Mouse (Mus musculus) lung, embryonic 14.5 days (tissue): ENCODE data around the gene Chn2. TPM values are rescaled to one million over a fixed set of nuclear protein-coding genes. Genes with fewer than 3 reads are reported as not detected.

Experiments
- ATAC-seq: fragments of 200-750 bp; cut with Nextera tagmentation; 2 replicates; pipeline ENCODE4 v1.8.0; 2017; ENCODE audit warnings: mild to moderate bottlenecking, moderate TSS enrichment, moderate library complexity; ENCODE audit not compliant: insufficient read depth
- DNase-seq: peaks from one replicate; pipeline ENCODE4 v3.0.0-alpha.2; 2015
- H3K27ac ChIP-seq: fragments of 300-500 bp; sonication (generic); 2 replicates; pipeline ENCODE4 v1.5.1; 2014; ENCODE audit warnings: low read depth, mild to moderate bottlenecking, moderate library complexity
- H3K27me3 ChIP-seq: fragments of 300-500 bp; sonication (generic); 2 replicates; pipeline ENCODE4 v1.6.1; 2014; ENCODE audit warnings: low read length, control low read depth; ENCODE audit not compliant: insufficient read depth
- H3K36me3 ChIP-seq: fragments of 300-500 bp; sonication (generic); 2 replicates; pipeline ENCODE4 v1.6.1; 2014; ENCODE audit warnings: control low read depth; ENCODE audit not compliant: insufficient read depth
- H3K4me1 ChIP-seq: fragments of 300-500 bp; sonication (generic); 2 replicates; pipeline ENCODE4 v1.6.1; 2014; ENCODE audit warnings: antibody characterized with exemption, control low read depth; ENCODE audit not compliant: insufficient read depth
- H3K4me2 ChIP-seq: fragments of 300-500 bp; sonication (generic); 2 replicates; pipeline ENCODE4 v1.6.1; 2014; ENCODE audit warnings: mild to moderate bottlenecking
- H3K4me3 ChIP-seq: fragments of 300-500 bp; sonication (generic); 2 replicates; pipeline ENCODE4 v1.5.1; 2014; ENCODE audit warnings: low read depth, low read length
- H3K9ac ChIP-seq: fragments of 300-500 bp; sonication (generic); 2 replicates; pipeline ENCODE4 v1.6.1; 2014
- H3K9me3 ChIP-seq: fragments of 300-500 bp; sonication (generic); 2 replicates; pipeline ENCODE4 v1.6.1; 2016; ENCODE audit warnings: low read depth, low read length, control low read depth
- CTCF ChIP-seq: IDR thresholded peaks from 2 replicates; pipeline ENCODE4 v1.5.1; 2016; ENCODE audit warnings: antibody characterized with exemption, low read depth
- WGBS: fragments of 180-500 bp; shearing (Covaris S2); extraction: QIAGEN DNeasy Blood & Tissue Kit; methylation state at CpG from one replicate; pipeline ENCODE4 v1.1.7; 2014; 5-methylcytosine and 5-hydroxymethylcytosine counted together
- polyA plus RNA-seq: library from polyadenylated mRNA; unstranded; fragments of >200 nt; fragmentation: Nextera tagmentation; extraction: Ambion mirVana; gene quantifications from 2 replicates; pipeline ENCODE4 v1.2.1, GENCODE M21; 2014

Gene Chn2
- polyA plus RNA-seq, 1 experiment from 2014 or later = 18.1 TPM

DNA sequence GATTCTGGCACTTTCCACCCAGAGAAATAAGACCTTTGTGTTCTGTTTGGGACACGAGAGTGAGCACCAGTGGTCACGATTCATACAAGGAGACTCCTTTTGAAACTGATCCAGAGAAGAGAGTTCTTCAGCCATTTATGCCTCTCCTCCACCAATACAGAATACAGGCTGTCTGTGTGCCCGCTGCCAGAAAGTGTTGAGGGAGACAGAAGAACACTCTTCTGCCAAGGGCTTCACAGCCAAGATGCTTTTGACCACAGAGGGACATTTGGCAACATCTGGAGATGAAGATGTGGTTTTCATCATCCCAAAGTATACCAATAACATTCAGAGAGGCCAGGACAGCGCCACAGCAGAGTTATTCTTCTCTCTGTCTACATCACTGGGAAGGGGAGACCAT, 237.9 kb downstream of the Chn2 start:
- H3K27ac ChIP-seq = no peak overlapping the region; the same call in 1 of the 2 replicates
- no peak for DNase-seq
- H3K4me1 ChIP-seq = peaks cover 18% of the 10 kb centered on the region; the same call in 1 of the 2 replicates

DNA sequence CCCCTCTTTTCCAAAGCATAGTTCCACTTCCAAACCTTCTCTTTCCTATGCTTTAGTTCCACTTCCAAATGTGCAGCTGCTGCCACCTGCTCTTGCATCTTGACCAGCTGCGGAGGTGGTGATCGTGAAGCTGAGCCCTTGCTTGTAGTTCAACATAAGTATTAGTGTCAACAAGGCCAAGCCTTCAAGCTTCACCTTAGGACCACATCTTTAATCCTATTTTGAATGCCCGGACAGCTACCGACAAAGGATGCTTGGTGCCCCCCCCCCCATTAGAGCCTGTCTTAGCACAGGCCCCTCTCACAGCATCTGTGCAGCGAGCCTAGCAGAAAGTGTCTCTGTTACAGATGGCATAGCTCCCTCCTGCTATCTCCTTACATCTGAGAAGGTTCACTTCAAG, 238.5 kb downstream of the Chn2 start:
- WGBS = 46% methylated on average over 5 of the region's 5 CpGs
- H3K4me3 ChIP-seq = no peak overlapping the region
- no peak overlapping the region for H3K9ac ChIP-seq
- no peak for DNase-seq
- H3K4me1 ChIP-seq = peaks cover 16% of the 10 kb centered on the region; the same call in 1 of the 2 replicates
- H3K27ac ChIP-seq = no peak overlapping the region
- no peaks in the 10 kb centered on the region for H3K9me3 ChIP-seq
- TF ChIP-seq CTCF = no peak
- ATAC-seq = no peak
- H3K36me3 ChIP-seq = no peaks in the 10 kb centered on the region
- no peaks in the 10 kb centered on the region for H3K27me3 ChIP-seq
- no peak overlapping the region for H3K4me2 ChIP-seq

More for the DNA sequence above, 237.9 kb downstream of the Chn2 start:
- Histone ChIP-seq H3K27me3 (no peaks in the 10 kb centered on the region), H3K9ac (no peak overlapping the region), H3K9me3 (no peaks in the 10 kb centered on the region), H3K4me2 (no peak overlapping the region), H3K36me3 (no peaks in the 10 kb centered on the region), H3K4me3 (no peak overlapping the region)
- TF ChIP-seq CTCF = no peak
- WGBS = 73% methylated on average over 4 of the region's 4 CpGs
- no peak for ATAC-seq

DNA sequence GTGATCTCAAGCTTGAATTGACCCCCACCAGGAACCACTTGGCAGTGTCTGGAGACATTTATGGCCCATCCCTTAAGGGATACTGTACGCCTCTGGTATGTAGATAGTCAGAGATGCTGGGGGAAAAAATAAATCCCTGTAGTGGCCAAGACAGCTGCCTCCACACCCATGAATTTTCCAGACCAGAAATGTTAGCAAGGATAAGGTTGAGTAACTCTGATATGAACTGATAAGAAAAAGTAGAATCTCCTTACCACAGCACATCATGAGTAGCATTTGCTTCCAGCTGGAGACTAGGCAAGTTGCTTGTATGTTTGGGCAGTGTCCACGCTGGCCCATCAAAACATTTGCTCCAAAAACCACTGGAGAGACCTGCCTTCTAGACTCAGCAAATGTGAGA, 239.3 kb downstream of the Chn2 start:
- Histone ChIP-seq H3K27me3 (no peaks in the 10 kb centered on the region), H3K36me3 (no peaks in the 10 kb centered on the region), H3K9me3 (no peaks in the 10 kb centered on the region), H3K27ac (no peak overlapping the region), H3K4me1 (peaks cover 8% of the 10 kb centered on the region; the same call in 1 of the 2 replicates), H3K9ac (no peak overlapping the region), H3K4me3 (no peak overlapping the region), H3K4me2 (no peak overlapping the region)
- DNase-seq (no peak), ATAC-seq (no peak)
- WGBS = 66% methylated on average over 2 of the region's 2 CpGs
- no peak for TF ChIP-seq CTCF

DNA sequence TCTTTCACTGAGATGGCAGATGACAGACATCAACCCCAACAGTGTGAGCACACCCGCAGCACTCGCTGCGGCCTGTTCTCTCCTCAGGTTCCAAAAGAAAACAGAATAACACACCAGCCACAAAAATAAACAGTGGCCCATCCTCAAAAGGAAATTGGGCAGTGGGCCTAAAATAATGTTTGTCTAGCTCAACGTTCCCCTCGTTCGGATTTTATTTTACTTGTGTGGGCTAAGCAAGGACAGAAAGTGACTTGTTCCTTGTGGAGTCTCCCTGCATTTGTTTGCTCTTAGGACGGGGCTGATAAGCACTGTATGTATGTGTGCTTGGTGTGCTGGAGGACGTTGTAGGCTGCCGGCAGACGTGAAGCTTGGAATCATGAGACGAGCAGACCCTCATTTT, 240.0 kb downstream of the Chn2 start:
- DNase-seq (peak; percentile 72), ATAC-seq (peak; percentile 69; the same call in 1 of the 2 replicates)
- H3K27ac ChIP-seq = 0 out of 2 replicates have a peak overlapping the region, but pooled peaks have one; percentile 0

DNA sequence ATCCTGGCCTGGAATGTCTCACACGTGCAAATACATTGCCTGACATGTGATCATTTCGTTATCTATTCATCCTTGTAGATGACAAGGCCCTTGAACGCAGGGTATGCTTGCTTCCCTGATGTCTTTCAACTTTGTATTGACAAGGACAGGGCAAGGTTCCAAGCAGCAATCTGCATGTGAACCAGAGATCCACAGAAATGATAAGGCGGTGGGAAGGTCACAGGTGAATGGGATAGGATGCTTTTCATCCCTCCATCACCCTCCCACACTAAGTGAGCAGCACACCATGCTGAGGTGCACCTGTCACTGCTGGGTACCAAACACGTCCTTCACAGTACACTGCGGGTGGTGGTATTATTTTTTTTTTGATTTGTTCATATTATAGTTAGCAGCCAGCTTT, 240.9 kb downstream of the Chn2 start:
- H3K4me1 ChIP-seq = peaks cover 4% of the 10 kb centered on the region; the same call in 1 of the 2 replicates
- ATAC-seq = no peak
- H3K27ac ChIP-seq = no peak overlapping the region
- no peaks in the 10 kb centered on the region for H3K36me3 ChIP-seq
- H3K27me3 ChIP-seq = no peaks in the 10 kb centered on the region
- no peak overlapping the region for H3K4me2 ChIP-seq
- 74% methylated on average over 6 of the region's 6 CpGs for WGBS
- DNase-seq = no peak
- no peaks in the 10 kb centered on the region for H3K9me3 ChIP-seq
- no peak overlapping the region for H3K4me3 ChIP-seq
- TF ChIP-seq CTCF = no peak
- no peak overlapping the region for H3K9ac ChIP-seq

More for the DNA sequence above, 240.0 kb downstream of the Chn2 start:
- Histone ChIP-seq H3K27me3 (no peaks in the 10 kb centered on the region), H3K4me3 (no peak overlapping the region), H3K9ac (no peak overlapping the region), H3K36me3 (no peaks in the 10 kb centered on the region), H3K4me1 (peaks cover 4% of the 10 kb centered on the region; the same call in 1 of the 2 replicates), H3K9me3 (no peaks in the 10 kb centered on the region), H3K4me2 (no peak overlapping the region)
- WGBS = 16% methylated on average over 11 of the region's 11 CpGs
- no peak for TF ChIP-seq CTCF

DNA sequence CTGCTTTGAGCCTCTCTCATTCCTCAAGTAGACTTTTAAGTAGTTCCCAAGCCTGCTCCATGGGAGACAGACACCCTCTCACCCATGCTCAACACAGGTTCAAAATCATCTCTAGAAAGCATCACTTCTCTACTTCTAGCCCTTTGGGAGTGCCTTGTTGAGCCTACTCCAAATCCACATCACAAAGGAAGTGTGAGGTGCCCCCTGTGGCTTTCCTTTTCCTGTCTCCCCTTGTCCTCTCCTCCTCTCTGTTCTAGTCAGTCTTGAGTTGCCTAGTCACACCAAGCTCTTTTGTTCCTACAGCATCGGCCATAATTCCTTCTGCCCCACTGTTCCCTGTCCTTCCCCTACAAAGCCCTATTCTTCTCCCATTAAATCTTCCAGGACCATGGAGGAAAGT, 243.9 kb downstream of the Chn2 start:
- no peak for DNase-seq
- H3K36me3 ChIP-seq = no peaks in the 10 kb centered on the region
- ATAC-seq = no peak
- no peak overlapping the region for H3K4me3 ChIP-seq
- H3K9me3 ChIP-seq = no peaks in the 10 kb centered on the region
- no peak overlapping the region for H3K27ac ChIP-seq
- 70% methylated on average over 1 of the region's 1 CpGs for WGBS
- H3K9ac ChIP-seq = no peak overlapping the region
- no peaks in the 10 kb centered on the region for H3K27me3 ChIP-seq
- H3K4me2 ChIP-seq = no peak overlapping the region
- no peaks in the 10 kb centered on the region for H3K4me1 ChIP-seq
- TF ChIP-seq CTCF = no peak

DNA sequence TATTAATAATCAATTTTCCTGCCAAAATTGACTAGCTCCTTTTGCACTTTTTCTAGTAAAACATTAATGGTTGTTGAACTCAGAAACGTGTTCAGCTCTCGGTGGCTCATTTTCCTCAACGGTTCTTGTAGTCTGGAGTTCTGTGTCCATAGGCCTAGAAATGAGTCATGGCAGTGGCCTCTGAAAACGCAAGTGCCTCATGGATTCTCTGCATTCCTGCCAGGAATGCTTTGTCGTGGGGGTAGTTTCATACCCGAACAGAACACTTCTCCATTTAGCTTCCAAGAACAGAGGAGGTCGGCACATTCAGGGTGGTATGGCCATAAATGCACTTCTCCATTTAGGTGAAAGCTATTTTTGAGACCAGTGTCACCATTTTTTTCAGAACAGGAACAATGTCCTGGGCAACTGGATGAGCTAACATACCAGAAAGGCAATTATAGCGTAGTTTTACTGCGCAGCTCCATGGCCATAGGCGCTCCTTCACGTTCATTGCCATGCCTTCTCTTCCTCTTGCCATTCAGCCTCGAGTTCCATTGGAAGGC, 244.9 kb downstream of the Chn2 start:
- Histone ChIP-seq H3K4me2 (no peak overlapping the region), H3K36me3 (no peaks in the 10 kb centered on the region), H3K4me1 (no peaks in the 10 kb centered on the region), H3K9me3 (no peaks in the 10 kb centered on the region), H3K27ac (no peak overlapping the region), H3K4me3 (no peak overlapping the region), H3K9ac (no peak overlapping the region), H3K27me3 (no peaks in the 10 kb centered on the region)
- no peak for DNase-seq
- TF ChIP-seq CTCF = no peak
- 80% methylated on average over 12 of the region's 12 CpGs for WGBS
- ATAC-seq = no peak

DNA sequence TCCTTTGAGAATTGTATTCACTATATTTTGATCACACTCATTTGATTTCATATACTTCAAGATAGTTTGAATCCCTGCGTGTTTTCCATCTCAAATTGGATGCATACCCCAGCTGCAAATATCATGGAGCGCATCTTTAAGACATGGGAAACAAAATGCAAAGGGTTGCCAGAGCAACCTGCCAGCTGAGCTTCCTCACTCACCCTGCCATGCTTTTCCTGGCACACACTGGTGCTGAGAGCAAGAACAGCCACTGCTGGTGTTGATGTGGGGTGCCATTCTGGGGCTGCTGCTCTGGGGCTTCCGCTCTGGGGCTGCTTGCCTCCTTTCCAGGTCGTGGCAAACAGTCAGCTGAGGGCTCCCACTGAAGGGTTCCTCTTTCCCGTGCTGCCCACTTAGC, 247.5 kb downstream of the Chn2 start:
- WGBS = 82% methylated on average over 5 of the region's 5 CpGs
- Histone ChIP-seq H3K4me1 (no peaks in the 10 kb centered on the region), H3K9ac (no peak overlapping the region), H3K9me3 (no peaks in the 10 kb centered on the region), H3K27ac (no peak overlapping the region), H3K4me3 (no peak overlapping the region), H3K36me3 (no peaks in the 10 kb centered on the region), H3K4me2 (no peak overlapping the region), H3K27me3 (no peaks in the 10 kb centered on the region)
- DNase-seq = no peak
- ATAC-seq = no peak
- no peak for TF ChIP-seq CTCF
